Mouse (Mus musculus): ENCODE data around the gene Lcn6. TPM values are rescaled to one million over a fixed set of nuclear protein-coding genes. Genes with fewer than 3 reads are reported as not detected.

Gene Lcn6
- polyA plus RNA-seq, 1 experiment from 2014 or later, result not detected

GRCm38 (mm10) chr2:25654502-25654901 lies 22.1 kb upstream of the Lcn6 start:
- H3K4me2 ChIP-seq (ENCODE audit: low read length), result no peak overlapping the region
- no peak for ATAC-seq (replicated peaks; ENCODE audit: low FRiP score, low read depth)
- H3K4me1 ChIP-seq (replicated peaks; ENCODE audit: insufficient read depth, low read length), result no peaks in the 10 kb centered on the region
- H3K4me3 ChIP-seq (replicated peaks; ENCODE audit: low read depth, low read length), result no peak overlapping the region
- TF ChIP-seq CTCF (IDR thresholded peaks at IDR 0.05; ENCODE audit: low read depth), result no peak
- WGBS, result 39% methylated on average over 1 of the region's 1 CpGs
- H3K9ac ChIP-seq (ENCODE audit: low read depth, low read length), result no peak overlapping the region
- H3K9me3 ChIP-seq (replicated peaks; ENCODE audit: low read length), result no peaks in the 10 kb centered on the region
- no peak overlapping the region for H3K27ac ChIP-seq
- no peaks in the 10 kb centered on the region for H3K36me3 ChIP-seq (ENCODE audit: insufficient read depth, low read length)
- peak; percentile 15 for DNase-seq (ENCODE audit: low spot score)
- no peaks in the 10 kb centered on the region for H3K27me3 ChIP-seq (ENCODE audit: insufficient read depth, low read length)

DNA sequence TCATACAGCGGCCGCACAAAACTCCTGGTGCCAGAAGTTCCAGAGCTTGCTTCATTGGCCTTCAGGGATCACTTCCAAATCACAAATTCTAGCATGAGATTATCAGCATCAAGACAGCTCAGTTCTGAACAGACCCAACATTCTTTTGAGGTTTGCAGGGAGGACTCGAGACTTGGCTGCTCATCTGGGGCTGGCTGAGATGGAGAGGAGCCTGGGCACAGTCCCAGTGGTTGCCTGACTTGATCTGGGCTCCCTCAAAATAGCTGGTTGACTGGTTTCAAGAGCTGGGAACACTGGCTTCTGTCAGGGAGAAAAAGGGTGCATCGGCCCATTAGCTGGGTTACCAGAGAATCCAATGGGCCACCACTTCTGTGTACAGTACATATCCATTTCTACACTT lies 19.9 kb upstream of the Lcn6 start:
- Histone ChIP-seq H3K4me3 (replicated peaks; ENCODE audit: low read depth, low read length) (no peak overlapping the region), H3K27me3 (ENCODE audit: insufficient read depth, low read length) (no peaks in the 10 kb centered on the region), H3K9me3 (replicated peaks; ENCODE audit: low read length) (no peaks in the 10 kb centered on the region), H3K4me1 (replicated peaks; ENCODE audit: insufficient read depth, low read length) (no peaks in the 10 kb centered on the region), H3K36me3 (ENCODE audit: insufficient read depth, low read length) (no peaks in the 10 kb centered on the region), H3K9ac (ENCODE audit: low read depth, low read length) (no peak overlapping the region), H3K4me2 (ENCODE audit: low read length) (no peak overlapping the region), H3K27ac (no peak overlapping the region)
- ATAC-seq (replicated peaks; ENCODE audit: low FRiP score, low read depth) (no peak), DNase-seq (ENCODE audit: low spot score) (no peak)
- TF ChIP-seq CTCF (IDR thresholded peaks at IDR 0.05; ENCODE audit: low read depth), result no peak
- WGBS, result 87% methylated on average over 4 of the region's 4 CpGs

DNA sequence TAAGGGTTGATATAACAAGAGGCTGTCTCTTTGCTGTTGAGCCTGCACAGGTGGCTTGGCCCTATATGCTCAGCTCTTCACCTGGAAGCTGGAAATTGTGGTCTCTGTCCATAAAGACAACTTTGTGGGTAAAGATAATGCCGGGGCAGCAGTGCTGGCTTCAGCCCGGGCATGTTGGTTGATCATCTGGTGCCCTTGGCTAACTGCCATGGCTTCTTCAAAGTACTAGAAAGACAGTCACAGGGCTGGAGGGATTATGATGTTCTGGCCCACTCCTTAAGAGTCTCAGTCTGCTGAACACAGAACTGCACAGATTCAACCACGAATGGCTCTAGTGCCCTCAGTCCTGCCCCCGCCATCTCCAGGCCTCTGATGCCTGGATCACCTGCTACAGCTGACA lies 19.3 kb upstream of the Lcn6 start:
- WGBS, result 72% methylated on average over 4 of the region's 4 CpGs
- Histone ChIP-seq H3K4me1 (replicated peaks; ENCODE audit: insufficient read depth, low read length) (no peaks in the 10 kb centered on the region), H3K4me2 (ENCODE audit: low read length) (no peak overlapping the region), H3K9ac (ENCODE audit: low read depth, low read length) (no peak overlapping the region), H3K36me3 (ENCODE audit: insufficient read depth, low read length) (no peaks in the 10 kb centered on the region), H3K4me3 (replicated peaks; ENCODE audit: low read depth, low read length) (no peak overlapping the region), H3K27me3 (ENCODE audit: insufficient read depth, low read length) (no peaks in the 10 kb centered on the region), H3K9me3 (replicated peaks; ENCODE audit: low read length) (no peaks in the 10 kb centered on the region), H3K27ac (no peak overlapping the region)
- no peak for ATAC-seq (replicated peaks; ENCODE audit: low FRiP score, low read depth)
- TF ChIP-seq CTCF (IDR thresholded peaks at IDR 0.05; ENCODE audit: low read depth), result no peak
- no peak for DNase-seq (ENCODE audit: low spot score)

- no peak within 1 kb of the TSS for H3K4me3 ChIP-seq (replicated peaks; ENCODE audit: low read depth, low read length)
- no peak within 1 kb of the TSS for H3K4me2 ChIP-seq (ENCODE audit: low read length)
- H3K36me3 ChIP-seq (ENCODE audit: insufficient read depth, low read length), result no peaks in the 10 kb centered on the region
- no peaks in the 10 kb centered on the region for H3K4me1 ChIP-seq (replicated peaks; ENCODE audit: insufficient read depth, low read length)
- H3K27ac ChIP-seq, result no peak within 1 kb of the TSS
- ATAC-seq (replicated peaks; ENCODE audit: low FRiP score, low read depth) (no peak), DNase-seq (ENCODE audit: low spot score) (no peak)
- TF ChIP-seq CTCF (IDR thresholded peaks at IDR 0.05; ENCODE audit: low read depth), result no peak
- H3K27me3 ChIP-seq (ENCODE audit: insufficient read depth, low read length), result no peaks in the 10 kb centered on the region
- H3K9me3 ChIP-seq (replicated peaks; ENCODE audit: low read length), result no peaks in the 10 kb centered on the region
- H3K9ac ChIP-seq (ENCODE audit: low read depth, low read length), result no peak within 1 kb of the TSS
Observed at GRCm38 (mm10) chr2:25657652-25658051, 18.9 kb upstream of the Lcn6 start, which contains the start of gene Lcn5. TSS of gene Lcn5 (plus strand) at chr2:25657952.

DNA sequence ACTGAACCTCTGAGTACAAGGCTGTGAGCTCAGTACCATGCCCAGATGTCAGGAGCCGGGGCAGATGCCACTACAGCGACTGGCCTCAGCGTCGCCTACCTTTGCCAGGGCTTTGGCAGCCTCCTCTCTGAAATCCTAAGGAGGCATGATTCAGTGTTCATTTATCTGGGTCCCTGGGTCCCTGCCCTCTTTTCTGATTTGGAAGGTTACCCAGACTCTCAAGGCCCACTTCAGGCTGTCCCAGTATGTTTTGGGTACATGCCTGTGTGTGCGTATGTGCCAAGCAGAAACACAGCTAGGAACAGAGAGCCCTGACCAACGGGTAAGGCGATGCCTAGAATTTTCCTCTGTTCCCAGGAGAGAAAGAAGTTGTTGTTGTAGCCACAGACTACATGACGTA lies 16.3 kb upstream of the Lcn6 start:
- no peaks in the 10 kb centered on the region for H3K36me3 ChIP-seq (ENCODE audit: insufficient read depth, low read length)
- no peak for TF ChIP-seq CTCF (IDR thresholded peaks at IDR 0.05; ENCODE audit: low read depth)
- H3K9me3 ChIP-seq (replicated peaks; ENCODE audit: low read length), result no peaks in the 10 kb centered on the region
- no peak overlapping the region for H3K9ac ChIP-seq (ENCODE audit: low read depth, low read length)
- DNase-seq (ENCODE audit: low spot score), result no peak
- no peak overlapping the region for H3K27ac ChIP-seq
- ATAC-seq (replicated peaks; ENCODE audit: low FRiP score, low read depth), result no peak
- H3K4me1 ChIP-seq (replicated peaks; ENCODE audit: insufficient read depth, low read length), result no peaks in the 10 kb centered on the region
- 78% methylated on average over 8 of the region's 8 CpGs for WGBS
- no peak overlapping the region for H3K4me3 ChIP-seq (replicated peaks; ENCODE audit: low read depth, low read length)
- H3K4me2 ChIP-seq (ENCODE audit: low read length), result no peak overlapping the region
- H3K27me3 ChIP-seq (ENCODE audit: insufficient read depth, low read length), result no peaks in the 10 kb centered on the region

- Histone ChIP-seq H3K27ac (no peak overlapping the region), H3K4me2 (ENCODE audit: low read length) (no peak overlapping the region), H3K36me3 (ENCODE audit: insufficient read depth, low read length) (no peaks in the 10 kb centered on the region), H3K9me3 (replicated peaks; ENCODE audit: low read length) (no peaks in the 10 kb centered on the region), H3K4me3 (replicated peaks; ENCODE audit: low read depth, low read length) (no peak overlapping the region), H3K4me1 (replicated peaks; ENCODE audit: insufficient read depth, low read length) (no peaks in the 10 kb centered on the region), H3K9ac (ENCODE audit: low read depth, low read length) (no peak overlapping the region), H3K27me3 (ENCODE audit: insufficient read depth, low read length) (no peaks in the 10 kb centered on the region)
- 87% methylated on average over 6 of the region's 6 CpGs for WGBS
- no peak for DNase-seq (ENCODE audit: low spot score)
- no peak for TF ChIP-seq CTCF (IDR thresholded peaks at IDR 0.05; ENCODE audit: low read depth)
- no peak for ATAC-seq (replicated peaks; ENCODE audit: low FRiP score, low read depth)
Observed at GRCm38 (mm10) chr2:25661245-25661970, 15.2 kb upstream of the Lcn6 start.

DNA sequence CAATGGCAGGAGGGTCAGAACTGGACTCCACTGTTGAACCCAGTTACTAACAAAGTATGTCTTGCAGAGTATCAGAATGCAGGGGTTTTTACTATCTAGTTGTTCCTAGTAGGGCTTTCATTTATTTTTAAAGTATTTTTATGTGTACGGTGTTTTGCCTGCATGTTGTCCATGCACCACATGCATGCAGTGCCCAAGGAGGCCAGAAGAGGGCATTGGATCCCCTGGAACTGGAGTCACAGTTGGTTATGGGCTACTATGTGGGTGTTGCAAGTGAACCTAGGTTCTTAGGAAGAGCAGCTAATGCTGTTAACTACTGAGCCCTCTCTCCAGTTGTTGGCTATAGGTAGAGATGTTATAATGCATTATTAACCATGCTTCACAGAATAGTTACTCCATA lies 13.1 kb upstream of the Lcn6 start:
- no peak for ATAC-seq (replicated peaks; ENCODE audit: low FRiP score, low read depth)
- WGBS, result 71% methylated on average over 1 of the region's 1 CpGs
- peak; percentile 51 for DNase-seq (ENCODE audit: low spot score)

More for the DNA sequence above, 13.1 kb upstream of the Lcn6 start:
- no peak overlapping the region for H3K4me3 ChIP-seq (replicated peaks; ENCODE audit: low read depth, low read length)
- H3K4me1 ChIP-seq (replicated peaks; ENCODE audit: insufficient read depth, low read length), result no peaks in the 10 kb centered on the region
- no peaks in the 10 kb centered on the region for H3K27me3 ChIP-seq (ENCODE audit: insufficient read depth, low read length)
- no peaks in the 10 kb centered on the region for H3K36me3 ChIP-seq (ENCODE audit: insufficient read depth, low read length)
- no peak overlapping the region for H3K9ac ChIP-seq (ENCODE audit: low read depth, low read length)
- no peak overlapping the region for H3K4me2 ChIP-seq (ENCODE audit: low read length)
- no peak overlapping the region for H3K27ac ChIP-seq
- H3K9me3 ChIP-seq (replicated peaks; ENCODE audit: low read length), result no peaks in the 10 kb centered on the region
- peak; percentile 81 for TF ChIP-seq CTCF (IDR thresholded peaks at IDR 0.05; ENCODE audit: low read depth)

Data from kidney, postnatal 0 days (tissue).